Mouse (Mus musculus) stomach, embryonic 15.5 days (tissue): Measurements from ENCODE around the gene Lmntd1. TPM values are rescaled to one million over a fixed set of nuclear protein-coding genes. Genes with fewer than 3 reads are reported as not detected.

Experiments used
- ATAC-seq: fragments of 200-750 bp; cut with Nextera tagmentation; 2 replicates; pipeline ENCODE4 v1.8.0; 2017; ENCODE audit warnings: low read depth, moderate number of reproducible peaks, moderate TSS enrichment; ENCODE audit not compliant: insufficient read depth, low FRiP score
- H3K27ac ChIP-seq: fragments of 300-500 bp; sonication (generic); 2 replicates; pipeline ENCODE4 v1.5.1; 2015; ENCODE audit warnings: mild to moderate bottlenecking, inconsistent platforms
- H3K27me3 ChIP-seq: fragments of 300-500 bp; sonication (generic); replicated peaks from 2 replicates; pipeline ENCODE4 v1.6.1; 2015; ENCODE audit warnings: inconsistent platforms
- H3K36me3 ChIP-seq: fragments of 300-500 bp; sonication (generic); 2 replicates; pipeline ENCODE4 v1.6.1; 2015; ENCODE audit warnings: inconsistent platforms
- H3K4me1 ChIP-seq: fragments of 300-500 bp; sonication (generic); 2 replicates; pipeline ENCODE4 v1.6.1; 2015; ENCODE audit warnings: inconsistent platforms
- H3K4me2 ChIP-seq: fragments of 300-500 bp; sonication (generic); 2 replicates; pipeline ENCODE4 v1.6.1; 2015; ENCODE audit warnings: mild to moderate bottlenecking, inconsistent platforms
- H3K4me3 ChIP-seq: fragments of 300-500 bp; sonication (generic); replicated peaks from 2 replicates; pipeline ENCODE4 v1.5.1; 2015; ENCODE audit warnings: inconsistent platforms
- H3K9ac ChIP-seq: fragments of 300-500 bp; sonication (generic); 2 replicates; pipeline ENCODE4 v1.6.1; 2015; ENCODE audit warnings: inconsistent platforms
- H3K9me3 ChIP-seq: fragments of 300-500 bp; sonication (generic); 2 replicates; pipeline ENCODE4 v1.6.1; 2016; ENCODE audit warnings: inconsistent platforms
- WGBS: fragments of 180-500 bp; shearing (Covaris S2); methylation state at CpG from one replicate; pipeline ENCODE4 v1.1.7; 2015; 5-methylcytosine and 5-hydroxymethylcytosine counted together
- polyA plus RNA-seq: library from polyadenylated mRNA; unstranded; fragments of >200 nt; fragmentation: Nextera tagmentation; extraction: Ambion mirVana; gene quantifications from 2 replicates; pipeline ENCODE4 v1.2.1, GENCODE M21; 2015

Gene Lmntd1
- polyA plus RNA-seq, result 0.97 and 1.3 TPM in 2 replicates

- no peaks in the 10 kb centered on the region for H3K4me1 ChIP-seq
- H3K9me3 ChIP-seq, result no peaks in the 10 kb centered on the region
- H3K9ac ChIP-seq, result no peak within 1 kb of the TSS
- no peaks in the 10 kb centered on the region for H3K36me3 ChIP-seq
- ATAC-seq, result no peak
- no peak within 1 kb of the TSS for H3K27ac ChIP-seq
- 55% methylated on average over 7 of the region's 7 CpGs for WGBS
- H3K27me3 ChIP-seq, result no peaks in the 10 kb centered on the region
- H3K4me3 ChIP-seq, result no peak within 1 kb of the TSS
- no peak within 1 kb of the TSS for H3K4me2 ChIP-seq
Observed at GRCm38 (mm10) chr6:145614219-145614618, at the start of gene Lmntd1. TSS of gene Lmntd1 (minus strand) at chr6:145614319.

GRCm38 (mm10) chr6:145660943-145661342, 46.8 kb upstream of the Lmntd1 start:
- Histone ChIP-seq H3K4me3 (no peak overlapping the region), H3K27ac (no peak overlapping the region), H3K36me3 (no peaks in the 10 kb centered on the region), H3K9ac (no peak overlapping the region), H3K27me3 (no peaks in the 10 kb centered on the region), H3K9me3 (no peaks in the 10 kb centered on the region), H3K4me1 (no peaks in the 10 kb centered on the region), H3K4me2 (no peak overlapping the region)
- WGBS, result 49% methylated on average over 11 of the region's 11 CpGs
- ATAC-seq, result no peak

GRCm38 (mm10) chr6:145659116-145659515, 45.0 kb upstream of the Lmntd1 start:
- 69% methylated on average over 6 of the region's 6 CpGs for WGBS
- ATAC-seq, result no peak
- H3K36me3 ChIP-seq, result no peaks in the 10 kb centered on the region
- no peaks in the 10 kb centered on the region for H3K9me3 ChIP-seq
- H3K27ac ChIP-seq, result no peak overlapping the region
- no peaks in the 10 kb centered on the region for H3K27me3 ChIP-seq
- H3K4me1 ChIP-seq, result no peaks in the 10 kb centered on the region
- H3K4me2 ChIP-seq, result no peak overlapping the region
- no peak overlapping the region for H3K9ac ChIP-seq
- H3K4me3 ChIP-seq, result no peak overlapping the region

- Histone ChIP-seq H3K4me3 (no peak overlapping the region), H3K9me3 (no peaks in the 10 kb centered on the region), H3K4me2 (no peak overlapping the region), H3K27ac (no peak overlapping the region), H3K36me3 (no peaks in the 10 kb centered on the region), H3K4me1 (0 out of 2 replicates have a peak, but pooled peaks cover 5% of the 10 kb centered on the region), H3K27me3 (no peaks in the 10 kb centered on the region), H3K9ac (no peak overlapping the region)
- no peak for ATAC-seq
- WGBS, result 67% methylated on average over 15 of the region's 15 CpGs
Observed at GRCm38 (mm10) chr6:145656740-145657591, 42.8 kb upstream of the Lmntd1 start.

- Histone ChIP-seq H3K4me2 (no peak overlapping the region), H3K4me3 (no peak overlapping the region), H3K9ac (no peak overlapping the region), H3K27me3 (no peaks in the 10 kb centered on the region), H3K9me3 (no peaks in the 10 kb centered on the region), H3K4me1 (0 out of 2 replicates have a peak, but pooled peaks cover 5% of the 10 kb centered on the region), H3K27ac (no peak overlapping the region), H3K36me3 (no peaks in the 10 kb centered on the region)
- WGBS, result 88% methylated on average over 1 of the region's 1 CpGs
- no peak for ATAC-seq
Observed at GRCm38 (mm10) chr6:145655678-145656077, 41.6 kb upstream of the Lmntd1 start.

GRCm38 (mm10) chr6:145654062-145654836, 40.1 kb upstream of the Lmntd1 start:
- Histone ChIP-seq H3K27ac (no peak overlapping the region), H3K4me1 (0 out of 2 replicates have a peak, but pooled peaks cover 5% of the 10 kb centered on the region)
- WGBS, result 64% methylated on average over 8 of the region's 8 CpGs

GRCm38 (mm10) chr6:145653626-145654025, 39.5 kb upstream of the Lmntd1 start:
- Histone ChIP-seq H3K4me2 (no peak overlapping the region), H3K27me3 (no peaks in the 10 kb centered on the region), H3K36me3 (no peaks in the 10 kb centered on the region), H3K27ac (no peak overlapping the region), H3K9ac (no peak overlapping the region), H3K4me1 (0 out of 2 replicates have a peak, but pooled peaks cover 5% of the 10 kb centered on the region), H3K9me3 (no peaks in the 10 kb centered on the region), H3K4me3 (no peak overlapping the region)
- 70% methylated on average over 5 of the region's 5 CpGs for WGBS
- no peak for ATAC-seq

More at GRCm38 (mm10) chr6:145654062-145654836, 40.1 kb upstream of the Lmntd1 start:
- no peak for ATAC-seq
- no peak overlapping the region for H3K9ac ChIP-seq
- no peak overlapping the region for H3K4me3 ChIP-seq
- no peaks in the 10 kb centered on the region for H3K9me3 ChIP-seq
- no peaks in the 10 kb centered on the region for H3K27me3 ChIP-seq
- no peaks in the 10 kb centered on the region for H3K36me3 ChIP-seq
- H3K4me2 ChIP-seq, result no peak overlapping the region

GRCm38 (mm10) chr6:145652986-145653385, 38.9 kb upstream of the Lmntd1 start:
- no peak overlapping the region for H3K4me3 ChIP-seq
- H3K36me3 ChIP-seq, result no peaks in the 10 kb centered on the region
- no peak overlapping the region for H3K27ac ChIP-seq
- no peak for ATAC-seq
- 0 out of 2 replicates have a peak, but pooled peaks cover 5% of the 10 kb centered on the region for H3K4me1 ChIP-seq
- no peaks in the 10 kb centered on the region for H3K27me3 ChIP-seq
- WGBS, result 81% methylated on average over 5 of the region's 5 CpGs
- H3K9ac ChIP-seq, result no peak overlapping the region
- no peaks in the 10 kb centered on the region for H3K9me3 ChIP-seq
- no peak overlapping the region for H3K4me2 ChIP-seq

GRCm38 (mm10) chr6:145651976-145652375, 37.9 kb upstream of the Lmntd1 start:
- Histone ChIP-seq H3K27ac (no peak overlapping the region), H3K4me1 (0 out of 2 replicates have a peak, but pooled peaks cover 5% of the 10 kb centered on the region), H3K9me3 (no peaks in the 10 kb centered on the region), H3K4me2 (no peak overlapping the region), H3K27me3 (no peaks in the 10 kb centered on the region), H3K9ac (no peak overlapping the region), H3K4me3 (no peak overlapping the region), H3K36me3 (no peaks in the 10 kb centered on the region)
- no peak for ATAC-seq
- WGBS, result 70% methylated on average over 2 of the region's 2 CpGs

GRCm38 (mm10) chr6:145640971-145641506, 26.9 kb upstream of the Lmntd1 start:
- H3K4me3 ChIP-seq, result no peak overlapping the region
- ATAC-seq, result no peak
- no peaks in the 10 kb centered on the region for H3K27me3 ChIP-seq
- 49% methylated on average over 4 of the region's 4 CpGs for WGBS
- no peak overlapping the region for H3K27ac ChIP-seq
- no peaks in the 10 kb centered on the region for H3K9me3 ChIP-seq
- H3K36me3 ChIP-seq, result no peaks in the 10 kb centered on the region
- 0 out of 2 replicates have a peak, but pooled peaks cover 2% of the 10 kb centered on the region for H3K4me1 ChIP-seq
- H3K9ac ChIP-seq, result no peak overlapping the region
- no peak overlapping the region for H3K4me2 ChIP-seq

- H3K4me1 ChIP-seq, result 0 out of 2 replicates have a peak, but pooled peaks cover 2% of the 10 kb centered on the region
- ATAC-seq, result no peak
- no peak overlapping the region for H3K9ac ChIP-seq
- H3K4me2 ChIP-seq, result no peak overlapping the region
- WGBS, result 59% methylated on average over 6 of the region's 6 CpGs
- no peak overlapping the region for H3K27ac ChIP-seq
- no peak overlapping the region for H3K4me3 ChIP-seq
- no peaks in the 10 kb centered on the region for H3K9me3 ChIP-seq
- H3K36me3 ChIP-seq, result no peaks in the 10 kb centered on the region
- H3K27me3 ChIP-seq, result no peaks in the 10 kb centered on the region
Observed at GRCm38 (mm10) chr6:145638248-145638647, 24.1 kb upstream of the Lmntd1 start.
